Mouse (Mus musculus): ENCODE measurements around the gene 1700003H04Rik.

DNA sequence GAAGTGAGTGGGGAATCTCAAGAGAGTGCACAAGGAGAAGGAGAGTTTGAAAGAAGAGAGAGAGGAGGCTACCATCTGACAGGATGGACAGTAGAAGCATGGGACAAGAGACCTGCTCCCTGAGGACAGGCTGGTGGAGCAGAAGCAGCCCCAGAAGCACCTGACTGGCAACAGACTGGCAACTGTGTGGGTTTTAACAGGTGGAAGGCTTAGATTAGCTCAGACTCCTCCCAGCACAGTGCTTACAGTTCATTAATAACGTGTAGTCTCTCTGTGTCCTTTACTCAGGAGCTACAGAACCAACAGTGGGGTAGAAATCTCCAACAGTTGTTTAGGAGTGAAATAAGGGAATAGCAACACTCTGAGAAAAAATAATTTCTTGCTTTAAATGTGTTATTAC is 44.3 kb downstream of the 1700003H04Rik start:
- no peak for TF ChIP-seq POLR2A (IDR thresholded peaks at IDR 0.05; ENCODE audit: insufficient read depth, low read depth, low read length)
- no peak for TF ChIP-seq CTCF (IDR thresholded peaks at IDR 0.05; ENCODE audit: insufficient read depth, low read depth, low read length)

All from olfactory bulb, adult 2 months (tissue).